Mouse (Mus musculus) cerebellum, adult 2 months (tissue): ENCODE results near the gene Zbtb7a.

Experiments used
- CTCF ChIP-seq: fragments of 200-500 bp; IDR thresholded peaks from 2 replicates; pipeline ENCODE4 v1.5.1; 2011; ENCODE audit warnings: low read depth, mild to moderate bottlenecking, control low read depth, low read length, moderate library complexity, borderline replicate concordance; ENCODE audit not compliant: insufficient read depth
- POLR2A ChIP-seq: fragments of 200-500 bp; IDR thresholded peaks from 2 replicates; pipeline ENCODE4 v1.6.1; 2011; ENCODE audit warnings: low read length, control low read depth, borderline replicate concordance; ENCODE audit not compliant: insufficient read depth

DNA sequence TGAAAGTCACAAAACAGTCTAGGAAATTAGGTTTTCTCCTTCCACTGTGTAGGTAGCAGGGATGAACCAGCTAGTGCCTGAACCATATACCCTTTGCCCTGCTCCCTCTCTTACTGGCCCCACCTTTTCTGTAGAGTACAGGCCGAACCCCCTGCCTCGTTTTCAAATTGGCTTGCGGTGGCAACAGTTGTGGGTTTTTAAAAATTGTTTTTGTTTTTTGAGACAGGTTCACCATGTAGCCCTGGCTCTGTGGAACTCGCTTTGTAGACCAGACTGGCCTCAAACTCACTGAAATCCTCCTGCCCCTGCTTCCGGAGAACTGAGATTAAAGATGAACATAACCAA, 33.0 kb downstream of the Zbtb7a start:
- TF ChIP-seq CTCF (no peak), POLR2A (no peak)
